Mouse (Mus musculus) kidney, adult 9 months (tissue): ENCODE measurements at regions not wholly inside any gene's neighbourhood (a gene's known extent, or its start where the extent isn't known, plus 50 kb on each side); places are given as distances from the start of the nearest gene placed in this dataset.

Experiments used
- DNase-seq: peaks from one replicate; pipeline ENCODE4 v3.0.0; 2022

GRCm38 (mm10) chr5:46086885-46087284, 229.5 kb upstream of the Lcorl start:
- no peak for DNase-seq

- no peak for DNase-seq
Observed at GRCm38 (mm10) chr5:46083293-46083692, 225.9 kb upstream of the Lcorl start.

GRCm38 (mm10) chr5:46073744-46074143, 216.3 kb upstream of the Lcorl start:
- DNase-seq = no peak

- DNase-seq = peak; percentile 5
Observed at GRCm38 (mm10) chr5:46073136-46073535, 215.7 kb upstream of the Lcorl start.

GRCm38 (mm10) chr5:46059910-46060309, 202.5 kb upstream of the Lcorl start:
- DNase-seq = no peak

- no peak for DNase-seq
Observed at GRCm38 (mm10) chr5:46054850-46055249, 197.4 kb upstream of the Lcorl start.

- no peak for DNase-seq
Observed at GRCm38 (mm10) chr5:46042684-46043348, 185.4 kb upstream of the Lcorl start.

GRCm38 (mm10) chr5:46033008-46033676, 175.7 kb upstream of the Lcorl start:
- DNase-seq = peak; percentile 67

- DNase-seq = no peak
Observed at GRCm38 (mm10) chr5:46032206-46032605, 174.8 kb upstream of the Lcorl start.

GRCm38 (mm10) chr5:46024138-46024537, 166.7 kb upstream of the Lcorl start:
- no peak for DNase-seq

- DNase-seq = no peak
Observed at GRCm38 (mm10) chr5:46023456-46023855, 166.0 kb upstream of the Lcorl start.

GRCm38 (mm10) chr5:46022047-46022422, 164.6 kb upstream of the Lcorl start:
- DNase-seq = no peak

GRCm38 (mm10) chr5:46021398-46022046, 164.1 kb upstream of the Lcorl start:
- no peak for DNase-seq

GRCm38 (mm10) chr5:46020175-46020574, 162.8 kb upstream of the Lcorl start:
- DNase-seq = no peak

- no peak for DNase-seq
Observed at GRCm38 (mm10) chr5:46007446-46007845, 150.0 kb upstream of the Lcorl start.

GRCm38 (mm10) chr5:46006691-46007090, 149.3 kb upstream of the Lcorl start:
- DNase-seq = no peak

GRCm38 (mm10) chr5:46006228-46006627, 148.8 kb upstream of the Lcorl start:
- no peak for DNase-seq

- no peak for DNase-seq
Observed at GRCm38 (mm10) chr5:46005631-46006030, 148.2 kb upstream of the Lcorl start.

- DNase-seq = no peak
Observed at GRCm38 (mm10) chr5:46002011-46002410, 144.6 kb upstream of the Lcorl start.

GRCm38 (mm10) chr5:45957766-45958165, 100.4 kb upstream of the Lcorl start:
- DNase-seq = no peak

GRCm38 (mm10) chr5:45943970-45944369, 86.6 kb upstream of the Lcorl start:
- DNase-seq = no peak

- DNase-seq = no peak
Observed at GRCm38 (mm10) chr5:45932970-45933369, 75.6 kb upstream of the Lcorl start.

- no peak for DNase-seq
Observed at GRCm38 (mm10) chr5:45931252-45931651, 73.8 kb upstream of the Lcorl start.

- DNase-seq = peak; percentile 9
Observed at GRCm38 (mm10) chr5:45925879-45926410, 68.5 kb upstream of the Lcorl start.
